Comparison of ENCODE assay signal across 13 mouse cellular contexts in genomic region chr1:193337787-193338310, GRCm38 (mm10). TPM values are rescaled to one million over a fixed set of nuclear protein-coding genes. Genes with fewer than 3 reads are reported as not detected.
DNase-seq lines count a peak whose midpoint lies in the region; ATAC-seq lines count a peak whose summit lies in the region.
"Had no signal": no experiment of that assay in that cellular context is flagged by ENCODE, and none has a peak within 500 bp of the region (broad histone marks: within the 10 kb centered on the region; RNA-seq: fewer than 3 reads in every experiment).

No protein-coding gene starts in this region.

- H3K4me1 ChIP-seq in forebrain, embryonic 14.5 days (ENCODE audit: control insufficient read depth, insufficient read depth, low read length): peaks cover 12% of the 10 kb centered on the region; the same call in 1 of the 2 replicates
- no peaks in the 10 kb centered on the region for H3K4me1 ChIP-seq in forebrain, embryonic 11.5 days (replicated peaks; ENCODE audit: control insufficient read depth, insufficient read depth, low read length)
- peaks cover 17% of the 10 kb centered on the region for H3K4me1 ChIP-seq in limb, embryonic 15.5 days
- H3K4me1 ChIP-seq in limb, embryonic 10.5 days: peaks cover 12% of the 10 kb centered on the region

- peak overlapping the region; percentile 22 for H3K27ac ChIP-seq in forebrain, embryonic 14.5 days (ENCODE audit: low read depth, low read length)
- no peak overlapping the region for H3K27ac ChIP-seq in forebrain, embryonic 11.5 days (ENCODE audit: low read depth, low read length)
- peak overlapping the region; percentile 47; the same call in 1 of the 2 replicates for H3K27ac ChIP-seq in limb, embryonic 15.5 days
- H3K27ac ChIP-seq in limb, embryonic 10.5 days: no peak overlapping the region
- H3K27ac ChIP-seq: limb, embryonic 12.5 days had no signal

- no peaks in the 10 kb centered on the region for H3K36me3 ChIP-seq in forebrain, embryonic 14.5 days (ENCODE audit: control insufficient read depth, insufficient read depth, low read length)
- H3K36me3 ChIP-seq in forebrain, embryonic 11.5 days (ENCODE audit: control insufficient read depth, insufficient read depth, low read length): no peaks in the 10 kb centered on the region
- no peaks in the 10 kb centered on the region for H3K36me3 ChIP-seq in limb, embryonic 15.5 days
- no peaks in the 10 kb centered on the region for H3K36me3 ChIP-seq in limb, embryonic 10.5 days
- H3K36me3 ChIP-seq: limb, embryonic 12.5 days had no signal

- DNase-seq in forebrain, embryonic 14.5 days (ENCODE audit: low spot score): no peak
- DNase-seq in forebrain, embryonic 11.5 days (ENCODE audit: low spot score): no peak
- DNase-seq in limb, embryonic 10.5 days (ENCODE audit: low spot score): no peak
- DNase-seq in thymus, postnatal 36 days: peak; percentile 56 to 65
- no peak for DNase-seq in testis, postnatal 10 days (ENCODE audit: low spot score)
- DNase-seq: cerebellum, adult 9-10 months; kidney, postnatal 25 days; lung, adult 18-20 months had no signal

- no peaks in the 10 kb centered on the region for H3K9me3 ChIP-seq in forebrain, embryonic 14.5 days (replicated peaks; ENCODE audit: control insufficient read depth, low read length)
- H3K9me3 ChIP-seq in forebrain, embryonic 11.5 days (ENCODE audit: control insufficient read depth, low read length): no peaks in the 10 kb centered on the region
- no peaks in the 10 kb centered on the region for H3K9me3 ChIP-seq in limb, embryonic 15.5 days
- no peaks in the 10 kb centered on the region for H3K9me3 ChIP-seq in limb, embryonic 10.5 days (replicated peaks)
- H3K9me3 ChIP-seq: limb, embryonic 12.5 days had no signal

- no peaks in the 10 kb centered on the region for H3K27me3 ChIP-seq in forebrain, embryonic 14.5 days (replicated peaks; ENCODE audit: control insufficient read depth, insufficient read depth, low read length)
- H3K27me3 ChIP-seq in forebrain, embryonic 11.5 days (ENCODE audit: control insufficient read depth, insufficient read depth, low read length): no peaks in the 10 kb centered on the region
- no peaks in the 10 kb centered on the region for H3K27me3 ChIP-seq in limb, embryonic 15.5 days
- H3K27me3 ChIP-seq in limb, embryonic 10.5 days (ENCODE audit: low read depth, poor library complexity, severe bottlenecking): no peaks in the 10 kb centered on the region
- H3K27me3 ChIP-seq: limb, embryonic 12.5 days had no signal

- 64% methylated on average over 4 of the region's 4 CpGs for WGBS in forebrain, embryonic 14.5 days
- WGBS in forebrain, embryonic 11.5 days: 63% methylated on average over 4 of the region's 4 CpGs
- WGBS in limb, embryonic 15.5 days: 57% methylated on average over 4 of the region's 4 CpGs
- 68% methylated on average over 4 of the region's 4 CpGs for WGBS in limb, embryonic 10.5 days

- ATAC-seq in forebrain, embryonic 14.5 days: no peak; the same call in 1 of the 2 replicates
- ATAC-seq in forebrain, embryonic 11.5 days (replicated peaks; ENCODE audit: low FRiP score): no peak
- ATAC-seq in limb, embryonic 15.5 days (ENCODE audit: insufficient number of reproducible peaks, low FRiP score, low TSS enrichment, low read depth): no peak
- ATAC-seq in inflammation-experienced regulatory T-cells, adult 6 months: peak; percentile 26
- no peak for ATAC-seq in erythroblast, adult 5-6 weeks (replicated peaks; ENCODE audit: low FRiP score, poor library complexity, severe bottlenecking)
- ATAC-seq: intestine, postnatal 0 days had no signal

- no peak overlapping the region for H3K9ac ChIP-seq in forebrain, embryonic 14.5 days (ENCODE audit: low read length)
- no peak overlapping the region for H3K9ac ChIP-seq in forebrain, embryonic 11.5 days (ENCODE audit: low read length)
- no peak overlapping the region for H3K9ac ChIP-seq in limb, embryonic 15.5 days
- H3K9ac ChIP-seq: limb, embryonic 12.5 days had no signal

- no peak overlapping the region for H3K4me2 ChIP-seq in forebrain, embryonic 14.5 days (ENCODE audit: low read length)
- H3K4me2 ChIP-seq in forebrain, embryonic 11.5 days (ENCODE audit: low read depth, low read length, severe bottlenecking): no peak overlapping the region
- no peak overlapping the region for H3K4me2 ChIP-seq in limb, embryonic 15.5 days
- H3K4me2 ChIP-seq: limb, embryonic 12.5 days had no signal

- no peak overlapping the region for H3K4me3 ChIP-seq in forebrain, embryonic 14.5 days (ENCODE audit: low read depth, low read length)
- H3K4me3 ChIP-seq in forebrain, embryonic 11.5 days (ENCODE audit: low read depth, low read length): no peak overlapping the region
- no peak overlapping the region for H3K4me3 ChIP-seq in limb, embryonic 15.5 days
- no peak overlapping the region for H3K4me3 ChIP-seq in limb, embryonic 10.5 days
- H3K4me3 ChIP-seq: limb, embryonic 12.5 days had no signal

RNA-seq across cellular contexts. Expression of gene Camk1g, which starts 32.2 kb away (rescaled TPM):
- 36.1 and 44.6 TPM in 2 replicates for polyA plus RNA-seq in forebrain, embryonic 14.5 days (2014; fragmentation: Nextera tagmentation; extraction: Ambion mirVana)
- 15.0 and 17.4 TPM in 2 replicates for polyA plus RNA-seq in forebrain, embryonic 11.5 days (2014; fragmentation: Nextera tagmentation; extraction: Ambion mirVana)
- polyA plus RNA-seq in limb, embryonic 15.5 days (2015; fragmentation: Nextera tagmentation; extraction: Ambion mirVana): 7.4 and 7.8 TPM in 2 replicates
- 8.2 and 13.2 TPM in 2 replicates for polyA plus RNA-seq in limb, embryonic 10.5 days (2016; fragmentation: Nextera tagmentation; extraction: Ambion mirVana)
- polyA plus RNA-seq in inflammation-experienced regulatory T-cells, adult 6 months (2017; shearing (Covaris generic)): not detected
- total RNA-seq in erythroblast, adult 5-6 weeks (2015; ENCODE audit: low replicate concordance): not detected in 2 replicates
- total RNA-seq in erythroblast, adult 5-6 weeks (2017; ENCODE audit: low replicate concordance): not detected in 2 replicates

Comparison
In these comparisons a context has a peak if more than half of its experiments do, and no peak if none do; other contexts are left out.
1. H3K27ac ChIP-seq: peak in forebrain, embryonic 14.5 days (single experiment) and limb, embryonic 15.5 days (single experiment); none in forebrain, embryonic 11.5 days (single experiment) and limb, embryonic 10.5 days (single experiment).
2. DNase-seq: peak in thymus, postnatal 36 days (2 of 2); none in forebrain, embryonic 14.5 days (single experiment), forebrain, embryonic 11.5 days (single experiment), limb, embryonic 10.5 days (single experiment) and testis, postnatal 10 days (single experiment).